Mouse (Mus musculus) liver, embryonic 16.5 days (tissue): ENCODE measurements around the gene Gm17545. TPM values are rescaled to one million over a fixed set of nuclear protein-coding genes. Genes with fewer than 3 reads are reported as not detected.

ENCODE experiments used
- ATAC-seq: fragments of 200-750 bp; cut with Nextera tagmentation; 2 replicates; pipeline ENCODE4 v1.8.0; 2017; ENCODE audit warnings: low read depth, mild to moderate bottlenecking, moderate number of reproducible peaks, moderate library complexity
- H3K27ac ChIP-seq: fragments of 300-500 bp; sonication (generic); 2 replicates; pipeline ENCODE4 v1.5.1; 2014; ENCODE audit warnings: mild to moderate bottlenecking, low read length
- H3K27me3 ChIP-seq: fragments of 300-500 bp; sonication (generic); 2 replicates; pipeline ENCODE4 v1.6.1; 2014; ENCODE audit warnings: low read depth, low read length, mixed read lengths; ENCODE audit not compliant: control insufficient read depth, insufficient read depth
- H3K36me3 ChIP-seq: fragments of 300-500 bp; sonication (generic); 2 replicates; pipeline ENCODE4 v1.6.1; 2014; ENCODE audit warnings: mild to moderate bottlenecking; ENCODE audit not compliant: control insufficient read depth, insufficient read depth
- H3K4me1 ChIP-seq: fragments of 300-500 bp; sonication (generic); 2 replicates; pipeline ENCODE4 v1.6.1; 2014; ENCODE audit warnings: low read depth, low read length, mixed read lengths; ENCODE audit not compliant: control insufficient read depth
- H3K4me2 ChIP-seq: fragments of 300-500 bp; sonication (generic); 2 replicates; pipeline ENCODE4 v1.6.1; 2014; ENCODE audit warnings: low read depth, low read length, mixed read lengths
- H3K4me3 ChIP-seq: fragments of 300-500 bp; sonication (generic); 2 replicates; pipeline ENCODE4 v1.5.1; 2014; ENCODE audit warnings: low read depth, mild to moderate bottlenecking, low read length
- H3K9ac ChIP-seq: fragments of 300-500 bp; sonication (generic); 2 replicates; pipeline ENCODE4 v1.6.1; 2014; ENCODE audit warnings: low read depth, low read length
- H3K9me3 ChIP-seq: fragments of 300-500 bp; sonication (generic); replicated peaks from 2 replicates; pipeline ENCODE4 v1.6.1; 2016; ENCODE audit warnings: low read length; ENCODE audit not compliant: control insufficient read depth
- WGBS: fragments of 180-500 bp; shearing (Covaris S2); extraction: QIAGEN DNeasy Blood & Tissue Kit; methylation state at CpG from one replicate; pipeline ENCODE4 v1.1.7; 2014; ENCODE audit not compliant: insufficient replicate concordance; 5-methylcytosine and 5-hydroxymethylcytosine counted together
- polyA plus RNA-seq: library from polyadenylated mRNA; unstranded; fragments of >200 nt; fragmentation: Nextera tagmentation; extraction: Ambion mirVana; gene quantifications from 2 replicates; pipeline ENCODE4 v1.2.1, GENCODE M21; 2015

Gene Gm17545
- polyA plus RNA-seq, 1 experiment from 2014 or later, result not detected

DNA sequence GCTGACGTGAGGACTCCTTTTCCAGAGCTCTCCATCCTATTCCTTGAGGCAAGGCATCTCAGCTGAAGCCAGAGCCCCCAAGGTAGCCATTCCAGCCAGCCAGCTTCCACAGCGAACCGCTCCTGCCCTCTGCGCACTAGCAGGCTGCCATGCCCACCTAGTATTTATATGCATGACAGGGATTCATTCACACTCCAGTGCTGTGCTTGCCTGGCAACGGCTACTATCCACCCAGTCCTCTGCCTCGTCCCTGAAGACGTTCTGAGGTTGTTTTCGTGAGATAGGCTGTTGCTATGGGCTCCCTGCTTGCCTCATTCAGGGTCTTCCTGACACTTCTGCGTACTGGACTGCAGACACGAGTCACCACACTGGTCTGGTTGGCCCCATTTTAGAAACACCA lies 1.4 kb upstream of the Gm17545 start:
- Histone ChIP-seq H3K36me3 (peaks cover 41% of the 10 kb centered on the region), H3K4me2 (no peak overlapping the region), H3K9me3 (no peaks in the 10 kb centered on the region), H3K27ac (no peak overlapping the region), H3K4me1 (peaks cover 11% of the 10 kb centered on the region), H3K27me3 (no peaks in the 10 kb centered on the region), H3K4me3 (no peak overlapping the region), H3K9ac (no peak overlapping the region)
- no peak for ATAC-seq
- WGBS, result 64% methylated on average over 10 of the region's 10 CpGs

DNA sequence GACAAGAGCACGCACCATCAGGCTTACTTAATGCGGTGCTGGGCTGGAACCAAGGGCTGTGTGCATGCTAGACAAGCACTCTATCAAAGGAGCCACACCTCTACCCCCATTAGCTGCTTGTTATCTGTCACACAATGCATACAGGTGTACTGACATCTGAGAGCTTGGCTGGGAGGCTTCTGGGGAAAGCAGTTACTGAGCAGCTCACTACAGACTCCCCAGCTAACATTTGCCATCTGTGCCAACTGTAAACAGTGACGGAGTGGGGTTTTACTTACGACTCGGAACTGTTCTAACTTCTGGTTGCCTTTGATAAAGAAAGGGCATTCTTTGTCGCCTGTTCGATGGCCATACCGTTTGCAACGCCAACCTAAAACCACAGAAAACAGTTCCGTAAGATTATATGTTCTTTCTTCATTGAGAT lies 577 bp upstream of the Gm17545 start:
- Histone ChIP-seq H3K9me3 (no peaks in the 10 kb centered on the region), H3K36me3 (peaks cover 33% of the 10 kb centered on the region), H3K27me3 (no peaks in the 10 kb centered on the region), H3K27ac (peak overlapping the region; percentile 58), H3K9ac (no peak overlapping the region), H3K4me1 (peaks cover 11% of the 10 kb centered on the region), H3K4me2 (peak overlapping the region; percentile 24), H3K4me3 (no peak overlapping the region)
- peak; percentile 92 for ATAC-seq
- 30% methylated on average over 10 of the region's 10 CpGs for WGBS

DNA sequence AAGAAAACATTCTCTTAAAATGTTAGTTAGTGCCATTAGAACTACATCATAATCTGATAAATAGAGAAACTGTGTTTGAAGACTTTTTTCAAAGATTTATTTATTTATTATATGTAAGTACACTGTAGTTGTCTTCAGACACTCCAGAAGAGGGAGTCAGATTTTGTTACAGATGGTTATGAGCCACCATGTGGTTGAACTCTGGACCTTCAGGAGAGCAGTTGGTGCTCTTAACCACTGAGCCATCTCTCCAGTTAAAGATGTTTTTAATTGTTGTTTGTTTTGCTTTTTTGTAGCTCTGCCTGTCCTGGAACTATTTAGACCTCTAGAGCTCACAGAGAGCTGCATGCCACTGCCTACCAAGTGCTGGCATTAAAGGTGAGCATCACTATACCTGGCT lies 951 bp downstream of the Gm17545 start:
- H3K9me3 ChIP-seq, result no peaks in the 10 kb centered on the region
- H3K9ac ChIP-seq, result no peak overlapping the region
- H3K4me1 ChIP-seq, result peaks cover 11% of the 10 kb centered on the region
- no peaks in the 10 kb centered on the region for H3K27me3 ChIP-seq
- no peak for ATAC-seq
- no peak overlapping the region for H3K4me3 ChIP-seq
- no peak overlapping the region for H3K27ac ChIP-seq
- H3K36me3 ChIP-seq, result peaks cover 27% of the 10 kb centered on the region
- no peak overlapping the region for H3K4me2 ChIP-seq

DNA sequence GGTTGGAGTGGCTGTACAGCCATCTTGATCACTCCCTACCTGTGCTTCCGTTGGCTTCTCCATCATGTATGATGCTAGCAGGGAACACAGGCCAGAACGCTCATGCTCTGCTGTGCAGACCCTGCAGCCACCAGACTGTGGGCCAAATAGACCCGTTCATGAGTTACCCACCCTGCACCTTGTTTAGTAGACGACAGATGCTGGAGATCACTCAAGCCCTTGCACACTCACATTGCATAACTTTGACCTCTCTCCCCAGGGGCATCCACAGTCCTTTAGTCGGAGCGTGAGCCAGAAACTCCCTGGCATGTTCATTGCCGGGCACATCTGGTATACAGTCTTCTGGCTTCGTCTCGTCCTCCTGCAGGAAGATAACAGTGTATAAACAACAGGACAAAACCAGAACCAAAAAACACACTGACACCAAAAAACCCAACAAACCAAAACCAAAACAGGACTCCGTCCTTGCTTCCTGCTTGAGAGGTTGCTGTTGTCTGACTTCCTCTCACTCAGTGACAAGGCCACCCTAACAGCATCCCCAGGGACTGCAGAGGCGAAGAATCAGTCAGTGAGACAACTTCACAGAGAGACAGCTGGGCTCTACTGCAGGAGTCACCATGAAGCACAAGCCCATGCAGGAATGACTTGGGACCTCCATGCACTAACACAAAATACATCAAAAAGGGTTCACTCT lies 3.2 kb downstream of the Gm17545 start:
- no peak for ATAC-seq
- no peak overlapping the region for H3K27ac ChIP-seq
- no peak overlapping the region for H3K4me2 ChIP-seq
- 73% methylated on average over 11 of the region's 11 CpGs for WGBS
- H3K36me3 ChIP-seq, result peaks cover 24% of the 10 kb centered on the region
- no peak overlapping the region for H3K9ac ChIP-seq
- no peaks in the 10 kb centered on the region for H3K9me3 ChIP-seq
- no peaks in the 10 kb centered on the region for H3K27me3 ChIP-seq
- H3K4me3 ChIP-seq, result no peak overlapping the region
- H3K4me1 ChIP-seq, result peaks cover 11% of the 10 kb centered on the region

DNA sequence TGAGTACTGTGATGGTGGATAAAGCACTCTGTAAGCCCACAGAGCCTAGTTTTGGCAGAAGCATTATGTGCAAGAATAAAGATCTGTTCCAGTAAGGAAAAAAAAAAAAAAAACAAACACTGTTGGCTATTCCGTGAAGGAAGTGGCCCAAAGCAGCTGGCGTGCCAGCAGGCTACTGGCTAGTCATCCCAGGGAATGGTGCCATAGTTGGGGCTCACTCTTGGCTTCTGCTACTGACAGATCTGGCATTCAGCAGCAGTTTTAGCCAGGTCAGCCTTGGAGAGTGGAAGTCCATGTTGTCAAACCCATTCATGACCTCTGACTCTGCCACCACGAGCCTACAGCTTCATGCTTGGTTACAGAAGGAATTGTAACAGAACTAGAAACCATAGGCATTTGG lies 7.9 kb downstream of the Gm17545 start:
- Histone ChIP-seq H3K4me2 (no peak overlapping the region), H3K4me3 (no peak overlapping the region), H3K36me3 (peaks cover 10% of the 10 kb centered on the region), H3K27ac (no peak overlapping the region), H3K9me3 (no peaks in the 10 kb centered on the region), H3K27me3 (no peaks in the 10 kb centered on the region), H3K9ac (no peak overlapping the region), H3K4me1 (peaks cover 3% of the 10 kb centered on the region; the same call in 1 of the 2 replicates)
- WGBS, result 78% methylated on average over 3 of the region's 3 CpGs
- no peak for ATAC-seq

DNA sequence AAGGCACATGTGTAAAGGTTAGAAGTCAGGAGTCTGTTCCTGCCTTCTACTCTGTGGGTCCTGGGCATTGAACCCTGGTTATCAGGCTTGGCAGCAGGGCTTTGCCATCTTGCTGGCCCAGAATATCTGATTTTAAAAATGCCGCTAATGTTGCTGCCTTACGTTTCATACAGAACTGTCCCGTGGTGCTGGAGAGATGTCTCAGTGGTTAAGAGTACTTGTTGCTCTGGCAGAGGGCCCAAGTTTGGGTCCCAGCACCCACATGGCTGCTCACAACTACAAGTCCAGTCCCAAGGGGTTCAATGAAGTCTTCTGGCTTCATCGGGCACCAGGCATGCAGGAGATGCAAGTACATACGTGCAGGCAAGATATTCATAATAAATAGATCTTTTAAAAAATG lies 12.1 kb downstream of the Gm17545 start:
- Histone ChIP-seq H3K9ac (no peak overlapping the region), H3K36me3 (peaks cover 3% of the 10 kb centered on the region; the same call in 1 of the 2 replicates), H3K9me3 (no peaks in the 10 kb centered on the region), H3K4me3 (no peak overlapping the region), H3K27ac (no peak overlapping the region), H3K27me3 (no peaks in the 10 kb centered on the region), H3K4me1 (peaks cover 10% of the 10 kb centered on the region), H3K4me2 (no peak overlapping the region)
- 70% methylated on average over 5 of the region's 5 CpGs for WGBS
- ATAC-seq, result no peak

DNA sequence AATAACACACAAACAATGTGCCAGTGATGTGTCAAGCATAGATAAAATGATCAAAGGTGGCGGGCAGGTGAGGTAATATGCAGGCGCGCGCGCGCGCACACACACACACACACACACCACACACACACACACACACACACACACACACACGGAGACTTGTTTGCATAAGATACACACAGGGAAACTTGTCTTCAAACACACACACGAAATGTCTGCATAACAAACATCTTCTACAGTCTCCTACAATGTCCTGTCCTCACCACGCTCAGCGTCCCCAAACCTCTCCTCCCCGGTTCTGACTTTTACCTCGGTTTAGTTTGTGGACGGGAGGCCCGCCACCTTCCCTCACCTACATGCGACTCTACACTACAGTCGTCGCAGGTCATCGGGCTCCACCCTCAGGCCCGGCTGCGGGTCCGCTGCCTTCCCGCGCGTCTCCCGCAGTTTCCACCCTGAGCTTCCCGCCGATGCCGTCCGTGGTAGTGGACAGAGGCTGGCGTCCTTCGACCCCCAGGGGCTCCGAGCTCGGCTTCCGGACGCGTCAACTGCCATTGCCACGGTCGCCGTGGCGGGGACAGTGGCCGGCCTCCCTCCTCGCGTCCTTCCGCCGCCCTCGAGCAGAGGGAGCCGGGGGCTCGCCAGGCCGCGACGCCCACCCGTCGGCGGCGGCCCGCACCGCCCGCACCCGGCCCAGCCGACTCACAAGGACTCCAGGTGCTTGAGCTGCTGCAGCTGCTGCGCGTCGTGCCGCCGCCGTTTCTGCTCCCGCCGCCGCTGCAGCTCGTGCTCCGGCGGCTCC lies 13.5 kb downstream of the Gm17545 start:
- H3K4me3 ChIP-seq, result peak overlapping the region; percentile 89
- H3K36me3 ChIP-seq, result 0 out of 2 replicates have a peak, but pooled peaks cover 2% of the 10 kb centered on the region
- H3K27ac ChIP-seq, result peak overlapping the region; percentile 76
- no peaks in the 10 kb centered on the region for H3K9me3 ChIP-seq
- H3K4me1 ChIP-seq, result peaks cover 10% of the 10 kb centered on the region
- WGBS, result under 1% methylated on average over 68 of the region's 73 CpGs
- peak; percentile 69 for ATAC-seq
- H3K27me3 ChIP-seq, result no peaks in the 10 kb centered on the region
- peak overlapping the region; percentile 87 for H3K9ac ChIP-seq
- H3K4me2 ChIP-seq, result peak overlapping the region; percentile 97

DNA sequence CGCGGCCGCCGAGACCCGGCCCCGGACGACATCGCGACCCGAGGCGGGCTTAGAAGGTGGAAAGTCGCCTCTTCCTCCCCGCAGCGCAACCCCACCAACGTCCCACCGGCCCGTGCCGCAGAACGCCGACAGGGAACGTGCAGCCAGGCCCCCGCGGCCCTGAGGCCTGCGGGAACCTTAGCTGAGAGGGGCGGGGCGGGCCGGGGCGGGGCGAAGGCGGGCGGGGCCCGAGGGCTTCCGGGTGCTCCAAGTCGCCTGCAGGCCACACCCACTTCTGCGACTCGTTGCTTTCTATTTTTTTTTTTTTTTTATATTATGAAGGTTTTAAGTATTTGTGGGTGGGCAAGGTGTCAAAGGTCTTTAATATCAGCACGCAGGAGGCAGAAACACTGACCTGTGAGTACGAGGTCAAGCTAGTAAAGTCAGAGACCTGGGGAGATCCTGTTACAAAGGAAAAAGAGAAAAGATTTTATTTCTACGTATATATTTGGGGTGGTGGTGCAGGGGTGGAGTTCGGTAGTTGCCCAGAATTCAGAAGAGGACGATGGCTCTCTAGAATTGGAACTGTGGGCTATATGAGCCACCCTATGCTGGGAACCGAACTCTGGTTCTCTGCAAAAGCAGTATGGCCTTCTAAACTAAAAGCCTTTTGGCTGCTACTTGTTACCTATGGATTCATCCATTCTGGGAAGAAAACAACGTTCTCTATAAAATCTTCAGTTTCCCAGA lies 14.2 kb downstream of the Gm17545 start:
- 5% methylated on average over 30 of the region's 43 CpGs for WGBS
- H3K27me3 ChIP-seq, result no peaks in the 10 kb centered on the region
- ATAC-seq, result peak; percentile 93
- peak overlapping the region; percentile 87 for H3K9ac ChIP-seq
- peak overlapping the region; percentile 97 for H3K4me2 ChIP-seq
- H3K4me3 ChIP-seq, result peak overlapping the region; percentile 89
- H3K27ac ChIP-seq, result peak overlapping the region; percentile 76
- H3K4me1 ChIP-seq, result peaks cover 10% of the 10 kb centered on the region
- 0 out of 2 replicates have a peak, but pooled peaks cover 2% of the 10 kb centered on the region for H3K36me3 ChIP-seq
- H3K9me3 ChIP-seq, result no peaks in the 10 kb centered on the region
